Mouse (Mus musculus): ENCODE results near the gene Tmpo.

Tmpo gene

DNA sequence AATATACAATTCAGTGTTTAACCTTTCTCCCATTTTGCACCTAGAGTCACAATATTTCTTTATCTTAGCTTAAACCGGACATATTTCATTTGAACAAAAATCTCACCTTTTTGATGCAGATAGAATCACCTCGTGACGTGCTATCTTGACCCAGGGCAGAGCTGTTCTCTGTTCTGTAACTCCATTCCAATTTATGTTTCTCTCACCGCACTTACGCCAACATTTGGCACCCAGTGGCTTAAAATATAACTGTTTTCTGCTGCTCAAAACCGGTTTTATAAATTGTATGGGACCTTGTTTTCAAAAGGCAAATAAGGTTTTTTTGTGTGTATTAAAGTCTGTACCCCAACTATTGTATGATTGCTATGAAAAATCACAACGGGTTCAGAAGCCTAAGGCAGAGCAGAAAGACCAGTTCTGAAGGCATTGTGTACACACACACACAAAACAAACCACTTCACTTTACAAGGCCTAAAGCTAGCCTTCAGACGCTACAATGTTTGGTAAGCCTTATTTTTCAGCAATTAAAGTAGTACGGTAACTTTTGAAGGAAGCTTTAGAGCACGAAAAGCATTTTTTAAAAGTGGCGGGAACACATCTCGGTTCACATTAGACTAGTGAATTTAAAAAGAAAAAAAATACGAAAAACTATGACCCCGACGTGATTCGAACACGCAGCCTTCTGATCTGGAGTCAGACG is at the start of gene Tmpo:
Gene Tmpo (minus strand): TSS at position 555 of the 700 bp plus-strand sequence.
- no peak for DNase-seq (ENCODE audit: low read depth, low spot score)

DNA sequence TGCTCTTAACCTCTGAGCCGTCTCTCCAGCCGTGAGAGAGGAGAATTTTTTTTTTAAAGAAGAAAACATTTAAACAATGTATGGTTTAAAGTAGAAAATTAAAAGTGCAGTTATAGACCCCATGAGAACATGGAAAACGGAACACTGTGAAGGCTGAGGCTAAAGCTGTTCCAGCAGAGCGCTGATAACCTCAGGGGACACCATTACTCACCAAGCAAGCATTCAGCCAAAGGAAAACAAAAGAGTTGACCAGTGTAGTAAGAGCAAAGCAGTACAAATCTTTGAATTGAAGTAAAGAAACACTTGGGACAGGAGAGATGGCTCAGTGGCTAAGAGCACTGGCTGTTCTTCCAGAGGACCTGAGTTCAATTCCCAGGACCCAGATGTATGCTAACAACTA is 49.3 kb upstream of the Tmpo start:
- no peak for DNase-seq (ENCODE audit: low read depth, low spot score)

GRCm38 (mm10) chr10:91229518-91229961 is 48.4 kb upstream of the Tmpo start:
- no peak for DNase-seq (ENCODE audit: low read depth, low spot score)

GRCm38 (mm10) chr10:91228924-91229517 is 47.9 kb upstream of the Tmpo start:
- no peak for DNase-seq (ENCODE audit: low read depth, low spot score)

GRCm38 (mm10) chr10:91227034-91227433 is 45.9 kb upstream of the Tmpo start:
- DNase-seq (ENCODE audit: low read depth, low spot score) = no peak

- no peak for DNase-seq (ENCODE audit: low read depth, low spot score)
These were observed 41.5 kb upstream of the Tmpo start for GRCm38 (mm10) chr10:91222398-91223236.

DNA sequence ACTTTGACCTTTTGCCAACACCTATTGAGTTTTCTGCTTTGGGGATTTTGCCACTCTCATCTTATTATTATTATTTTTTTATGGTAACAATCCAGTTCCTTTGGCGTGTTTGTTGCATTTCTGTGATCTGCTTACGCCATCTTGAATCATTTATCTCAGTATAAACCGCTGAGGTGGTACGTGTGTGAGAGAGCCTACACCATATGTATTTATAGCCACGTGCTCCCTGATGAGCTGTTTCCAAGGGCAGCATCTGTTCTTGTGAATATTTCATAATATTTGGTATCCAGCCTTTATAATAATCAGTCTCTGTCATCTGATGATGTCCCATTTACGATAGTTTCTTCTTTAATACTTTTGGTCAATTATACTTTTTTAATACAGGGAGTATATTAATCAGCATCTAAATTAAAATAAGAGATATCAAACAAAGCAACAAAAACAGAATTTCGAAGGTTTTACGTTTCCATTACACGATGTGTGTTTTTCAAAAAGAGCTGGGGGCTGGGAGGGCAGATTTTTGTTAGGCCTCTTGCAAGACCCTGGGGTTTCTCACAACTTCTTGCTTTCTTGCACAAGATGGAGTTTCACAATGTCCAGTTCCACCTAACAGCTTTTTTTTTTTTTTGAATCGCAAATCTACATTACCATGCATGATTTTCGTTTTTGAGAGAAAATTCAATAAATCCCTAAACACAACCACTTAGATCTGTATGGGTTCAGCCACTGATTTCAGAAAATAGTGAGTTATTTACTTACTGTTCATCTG is 28.0 kb upstream of the Tmpo start:
- no peak for DNase-seq (ENCODE audit: low read depth, low spot score)

DNA sequence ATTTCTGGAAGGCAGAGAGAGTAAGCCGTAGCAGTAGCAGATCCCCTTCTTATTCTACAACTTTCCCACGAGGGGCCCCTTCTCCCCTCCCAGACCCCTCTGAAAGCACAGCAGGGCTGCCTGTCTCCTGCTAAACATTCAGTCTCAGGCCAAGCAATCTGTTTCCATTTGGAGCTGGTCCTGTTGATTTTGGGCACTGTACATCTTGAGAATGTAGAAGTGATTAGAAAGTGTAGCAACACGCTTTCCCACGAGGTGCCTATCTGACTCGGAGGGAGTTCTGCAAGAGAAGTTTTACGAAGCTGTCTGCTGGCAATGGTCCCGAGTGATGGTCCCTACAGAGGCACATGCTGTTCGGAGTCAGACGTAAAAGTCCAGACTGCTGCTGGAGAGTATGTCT is 27.3 kb upstream of the Tmpo start:
- no peak for DNase-seq (ENCODE audit: low read depth, low spot score)

- no peak for DNase-seq (ENCODE audit: low read depth, low spot score)
These were observed 26.2 kb upstream of the Tmpo start for GRCm38 (mm10) chr10:91207275-91207674.

DNA sequence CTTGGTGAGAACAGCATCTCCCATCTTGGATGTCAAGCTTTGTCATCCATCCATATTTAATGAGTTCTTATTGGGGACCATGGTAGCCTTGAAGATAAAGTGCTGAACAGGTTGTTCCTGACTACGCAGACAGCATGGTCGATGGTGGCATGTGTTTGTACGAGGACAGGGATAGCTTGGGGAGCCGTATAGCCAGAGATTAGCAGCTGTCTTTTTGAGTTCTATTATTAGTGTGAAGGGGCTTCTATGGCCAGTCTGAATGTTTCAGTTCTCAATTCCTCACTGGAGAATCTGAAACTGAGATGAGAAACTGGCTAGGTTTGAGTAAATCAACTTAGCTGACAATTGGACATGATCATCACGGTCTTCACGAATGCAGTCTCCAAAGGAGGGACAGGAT is 24.5 kb upstream of the Tmpo start:
- DNase-seq (ENCODE audit: low read depth, low spot score) = no peak

DNA sequence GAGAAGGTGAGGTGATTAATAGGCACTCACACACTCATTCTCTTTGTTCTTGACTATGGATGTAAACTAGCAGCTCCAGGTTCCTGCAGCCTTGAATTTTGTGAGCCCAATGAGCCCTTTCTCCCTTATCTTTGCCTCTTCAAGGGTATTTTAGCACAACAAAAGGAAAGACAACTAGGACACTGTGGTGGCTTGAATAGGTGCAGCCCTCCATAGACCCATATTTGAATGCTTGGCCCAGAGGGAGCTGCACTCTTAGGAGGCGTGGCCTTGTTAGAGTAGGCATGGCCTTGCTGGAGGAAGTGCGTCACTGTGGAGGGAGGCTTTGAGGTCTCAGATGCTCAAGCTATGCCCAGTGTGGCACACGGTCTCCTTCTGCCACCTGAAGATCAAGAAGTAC is 19.5 kb upstream of the Tmpo start:
- DNase-seq (ENCODE audit: low read depth, low spot score) = no peak

DNA sequence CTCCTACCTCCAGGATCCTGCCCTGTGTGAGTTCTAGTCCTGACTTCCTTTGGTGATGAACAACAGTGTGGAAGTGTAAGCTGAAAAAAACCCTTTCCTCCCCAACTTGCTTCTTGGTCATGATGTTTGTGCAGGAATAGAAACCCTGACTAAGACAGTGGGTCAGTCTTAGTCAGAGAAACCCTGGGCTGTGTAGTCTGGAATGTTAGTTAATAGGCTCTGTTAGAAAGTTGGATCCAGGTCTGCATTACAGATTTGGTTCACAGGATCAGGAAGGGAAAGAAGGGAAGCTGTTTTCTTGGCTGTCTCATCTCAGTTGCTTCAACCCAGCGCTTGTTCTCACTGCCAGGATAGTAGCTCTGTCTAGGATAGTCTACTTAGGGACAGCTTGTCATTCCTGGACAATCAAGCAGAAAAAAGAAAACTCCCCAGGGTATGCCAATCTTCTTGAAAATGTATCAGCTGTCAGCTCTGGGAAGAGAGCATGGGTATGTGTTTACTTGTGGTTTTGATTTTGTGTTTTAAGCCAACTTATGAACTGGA is 18.2 kb upstream of the Tmpo start:
- no peak for DNase-seq (ENCODE audit: low read depth, low spot score)

- DNase-seq (ENCODE audit: low read depth, low spot score) = no peak
These were observed 16.6 kb upstream of the Tmpo start for GRCm38 (mm10) chr10:91197704-91198103.

DNA sequence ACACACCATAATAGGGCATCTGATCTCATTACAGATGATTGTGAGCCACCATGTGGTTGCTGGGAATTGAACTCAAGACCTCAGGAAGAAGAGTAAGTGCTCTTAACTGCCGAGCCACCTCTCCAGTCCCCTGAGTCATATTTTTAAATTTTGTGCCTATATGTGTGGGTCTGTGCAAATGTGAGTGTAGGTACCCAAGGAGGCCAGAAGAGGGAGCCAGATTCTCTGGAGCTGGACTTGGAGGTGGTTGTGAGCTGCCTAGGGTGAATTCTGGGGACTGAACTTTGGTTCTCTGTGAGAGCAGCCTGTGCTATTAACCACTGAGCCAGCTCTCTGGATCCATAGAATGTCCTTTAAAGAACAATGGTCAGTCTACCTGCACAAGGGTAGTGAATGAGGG is 15.7 kb upstream of the Tmpo start:
- DNase-seq (ENCODE audit: low read depth, low spot score) = no peak

DNA sequence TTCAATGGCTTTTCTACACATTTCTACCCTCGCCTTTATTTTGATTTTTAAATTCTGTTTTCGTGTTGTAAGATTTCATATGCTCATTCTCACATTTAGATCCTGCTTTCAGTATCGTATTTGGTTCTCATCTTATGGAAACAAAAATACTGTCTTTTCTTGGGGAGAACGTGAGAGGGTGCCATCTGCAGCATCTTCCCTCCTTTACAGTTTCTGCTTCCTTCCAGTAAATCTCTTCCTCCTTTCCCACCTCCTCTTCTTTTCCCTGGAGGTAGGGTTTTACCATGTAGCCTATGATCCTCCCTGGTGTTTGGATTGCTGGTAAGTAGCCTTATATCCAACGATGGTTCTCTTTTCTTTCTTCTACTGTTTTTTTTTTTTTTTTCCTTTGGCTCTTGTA is 14.6 kb upstream of the Tmpo start:
- DNase-seq (ENCODE audit: low read depth, low spot score) = no peak

DNA sequence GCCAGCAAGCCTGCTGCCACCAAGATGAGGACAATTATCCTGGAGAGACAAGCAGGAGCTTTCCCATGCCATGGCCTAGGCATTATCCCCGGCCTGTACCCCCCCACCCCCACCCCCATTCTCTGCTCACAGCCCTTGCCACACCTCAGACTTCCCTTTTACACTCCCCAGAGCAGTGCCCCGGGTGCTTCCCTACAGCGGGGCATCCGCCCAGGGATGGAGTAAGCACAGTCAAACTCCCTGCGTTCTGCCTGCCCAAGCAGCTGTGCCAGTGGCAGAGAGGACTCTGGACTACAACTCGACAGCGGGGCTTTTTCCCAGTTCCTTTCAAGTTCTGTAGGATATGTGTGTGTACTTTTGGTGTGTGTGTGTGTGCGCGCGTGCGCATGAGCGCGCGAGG is 14.0 kb upstream of the Tmpo start:
- no peak for DNase-seq (ENCODE audit: low read depth, low spot score)

GRCm38 (mm10) chr10:91191851-91192250 is 10.7 kb upstream of the Tmpo start:
- DNase-seq (ENCODE audit: low read depth, low spot score) = no peak

DNA sequence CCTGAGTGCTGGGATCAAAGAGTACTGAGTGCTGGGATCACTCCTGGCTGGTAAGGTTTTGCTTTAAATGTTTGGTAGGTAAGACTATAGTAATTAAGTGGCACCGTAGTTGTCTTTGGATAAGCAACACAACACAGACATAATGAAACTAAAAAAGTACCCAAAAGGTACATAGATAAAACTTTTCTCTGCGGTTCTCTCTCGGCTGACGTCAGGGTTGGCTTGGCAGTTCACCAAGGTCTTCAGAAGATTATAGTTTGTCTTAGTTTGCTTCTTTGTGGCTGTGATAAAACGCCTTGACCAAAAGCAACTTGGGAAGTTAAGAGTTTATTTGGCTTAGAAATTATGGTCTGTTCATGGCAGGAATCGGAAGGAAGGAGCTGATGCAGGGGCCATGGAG is 8.4 kb upstream of the Tmpo start:
- DNase-seq (ENCODE audit: low read depth, low spot score) = no peak

DNA sequence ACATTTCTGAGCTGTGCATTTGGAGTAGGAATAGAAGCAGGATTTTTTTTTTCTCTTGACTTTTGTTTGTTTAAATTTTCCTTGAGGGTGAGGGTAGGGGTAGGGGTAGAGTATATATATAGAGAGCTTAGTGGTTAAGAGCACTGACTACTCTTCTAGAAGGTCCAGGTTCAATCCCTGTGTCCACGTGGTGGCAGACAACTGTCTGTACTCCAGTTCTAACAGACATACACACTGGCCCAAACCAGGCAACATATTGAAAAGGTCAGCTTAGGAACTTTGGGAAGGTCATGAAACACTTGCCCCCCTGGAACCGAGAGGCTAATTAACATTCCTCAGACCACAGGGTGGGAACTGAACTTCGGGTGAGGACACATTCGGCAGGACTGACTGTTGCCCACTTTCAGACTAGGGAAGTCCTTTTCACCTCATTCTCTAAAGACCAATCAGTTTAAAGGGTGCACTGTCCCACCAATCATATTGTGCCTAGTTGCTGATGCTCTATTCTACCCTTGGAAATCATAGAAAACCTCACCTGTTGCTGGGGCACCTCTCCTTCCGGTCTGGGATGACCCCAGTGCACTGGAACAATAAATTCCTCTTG is 7.7 kb upstream of the Tmpo start:
- DNase-seq (ENCODE audit: low read depth, low spot score) = no peak

- peak; percentile 71 for DNase-seq (ENCODE audit: low read depth, low spot score)
These were observed 6.8 kb upstream of the Tmpo start for GRCm38 (mm10) chr10:91187872-91188271.

- no peak for DNase-seq (ENCODE audit: low read depth, low spot score)
These were observed 6.2 kb upstream of the Tmpo start for GRCm38 (mm10) chr10:91187349-91187748.
